Mouse (Mus musculus): ENCODE results near the gene Gm17490. TPM values are rescaled to one million over a fixed set of nuclear protein-coding genes. Genes with fewer than 3 reads are reported as not detected.
A peak's percentile ranks its signal among the peaks of the same experiment; 100 is the strongest.
"Not testable (repeated sequence)": the region's sequence is repeated elsewhere in the genome, so short reads cannot be mapped to it uniquely, and the experiment has no call there.

Gm17490 gene
- polyA plus RNA-seq, 1 experiment from 2014 or later, result not detected

GRCm38 (mm10) chr2:11616846-11617245, 9.2 kb downstream of the Gm17490 start:
- Histone ChIP-seq H3K9ac (ENCODE audit: low read length) (no peak overlapping the region), H3K36me3 (ENCODE audit: control insufficient read depth, insufficient read depth, low read length) (no peaks in the 10 kb centered on the region), H3K4me3 (ENCODE audit: low read depth, low read length) (no peak overlapping the region), H3K9me3 (ENCODE audit: control insufficient read depth, low read length) (no peaks in the 10 kb centered on the region), H3K4me1 (ENCODE audit: control insufficient read depth, insufficient read depth, low read length) (no peaks in the 10 kb centered on the region), H3K27ac (replicated peaks; ENCODE audit: low read depth, low read length) (no peak overlapping the region), H3K27me3 (ENCODE audit: control insufficient read depth, insufficient read depth, low read length) (no peaks in the 10 kb centered on the region), H3K4me2 (ENCODE audit: low read depth, severe bottlenecking) (no peak overlapping the region)
- WGBS, result 92% methylated on average over 9 of the region's 9 CpGs
- DNase-seq (ENCODE audit: low spot score) (no peak), ATAC-seq (ENCODE audit: insufficient number of reproducible peaks, low FRiP score, low TSS enrichment, low read depth) (no peak)

DNA sequence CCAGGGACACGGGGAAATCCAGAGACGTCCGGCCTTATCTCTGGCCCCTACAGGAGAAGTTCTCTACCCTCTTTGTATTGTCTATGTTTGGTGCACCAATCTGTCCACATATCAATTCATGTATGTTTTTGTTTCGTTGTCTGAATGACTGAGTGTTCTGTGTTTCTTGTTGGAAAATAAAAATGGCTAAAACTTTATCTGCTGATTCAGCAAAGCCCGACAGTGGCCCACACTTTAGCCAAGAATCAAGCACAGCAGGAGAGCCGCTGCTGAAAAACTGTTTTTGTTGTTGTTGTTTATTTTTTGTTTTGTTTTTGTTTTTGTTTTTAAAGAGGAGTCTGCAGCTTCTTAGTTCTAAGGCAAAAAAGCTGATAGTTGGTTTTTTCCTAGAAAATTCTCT, 13.1 kb downstream of the Gm17490 start:
- WGBS, result 88% methylated on average over 6 of the region's 6 CpGs
- not testable (repeated sequence) for H3K27ac ChIP-seq (replicated peaks; ENCODE audit: low read depth, low read length); H3K4me2 ChIP-seq (ENCODE audit: low read depth, severe bottlenecking); H3K9ac ChIP-seq (ENCODE audit: low read length); DNase-seq (ENCODE audit: low spot score); H3K36me3 ChIP-seq (ENCODE audit: control insufficient read depth, insufficient read depth, low read length); H3K9me3 ChIP-seq (ENCODE audit: control insufficient read depth, low read length); ATAC-seq (ENCODE audit: insufficient number of reproducible peaks, low FRiP score, low TSS enrichment, low read depth); H3K27me3 ChIP-seq (ENCODE audit: control insufficient read depth, insufficient read depth, low read length); H3K4me3 ChIP-seq (ENCODE audit: low read depth, low read length); H3K4me1 ChIP-seq (ENCODE audit: control insufficient read depth, insufficient read depth, low read length)

- not testable (repeated sequence) for H3K4me3 ChIP-seq (ENCODE audit: low read depth, low read length); ATAC-seq (ENCODE audit: insufficient number of reproducible peaks, low FRiP score, low TSS enrichment, low read depth); H3K9me3 ChIP-seq (ENCODE audit: control insufficient read depth, low read length); DNase-seq (ENCODE audit: low spot score); H3K4me2 ChIP-seq (ENCODE audit: low read depth, severe bottlenecking); H3K27ac ChIP-seq (replicated peaks; ENCODE audit: low read depth, low read length); H3K27me3 ChIP-seq (ENCODE audit: control insufficient read depth, insufficient read depth, low read length); H3K4me1 ChIP-seq (ENCODE audit: control insufficient read depth, insufficient read depth, low read length); H3K9ac ChIP-seq (ENCODE audit: low read length); H3K36me3 ChIP-seq (ENCODE audit: control insufficient read depth, insufficient read depth, low read length)
- whole genome bisulfite sequencing, result 78% methylated on average over 4 of the region's 4 CpGs
These were observed 19.3 kb downstream of the Gm17490 start for GRCm38 (mm10) chr2:11606718-11607117.

GRCm38 (mm10) chr2:11604911-11605310, 21.2 kb downstream of the Gm17490 start:
- 0 out of 2 replicates have a peak, but pooled peaks cover 3% of the 10 kb centered on the region for H3K4me1 ChIP-seq (ENCODE audit: control insufficient read depth, insufficient read depth, low read length)
- ATAC-seq (ENCODE audit: insufficient number of reproducible peaks, low FRiP score, low TSS enrichment, low read depth), result no peak
- DNase-seq (ENCODE audit: low spot score), result no peak
- no peak overlapping the region for H3K4me3 ChIP-seq (ENCODE audit: low read depth, low read length)
- H3K9me3 ChIP-seq (ENCODE audit: control insufficient read depth, low read length), result no peaks in the 10 kb centered on the region
- no peaks in the 10 kb centered on the region for H3K27me3 ChIP-seq (ENCODE audit: control insufficient read depth, insufficient read depth, low read length)
- no peak overlapping the region for H3K27ac ChIP-seq (replicated peaks; ENCODE audit: low read depth, low read length)
- H3K36me3 ChIP-seq (ENCODE audit: control insufficient read depth, insufficient read depth, low read length), result peaks cover 2% of the 10 kb centered on the region; the same call in 1 of the 2 replicates
- H3K4me2 ChIP-seq (ENCODE audit: low read depth, severe bottlenecking), result no peak overlapping the region
- H3K9ac ChIP-seq (ENCODE audit: low read length), result no peak overlapping the region

DNA sequence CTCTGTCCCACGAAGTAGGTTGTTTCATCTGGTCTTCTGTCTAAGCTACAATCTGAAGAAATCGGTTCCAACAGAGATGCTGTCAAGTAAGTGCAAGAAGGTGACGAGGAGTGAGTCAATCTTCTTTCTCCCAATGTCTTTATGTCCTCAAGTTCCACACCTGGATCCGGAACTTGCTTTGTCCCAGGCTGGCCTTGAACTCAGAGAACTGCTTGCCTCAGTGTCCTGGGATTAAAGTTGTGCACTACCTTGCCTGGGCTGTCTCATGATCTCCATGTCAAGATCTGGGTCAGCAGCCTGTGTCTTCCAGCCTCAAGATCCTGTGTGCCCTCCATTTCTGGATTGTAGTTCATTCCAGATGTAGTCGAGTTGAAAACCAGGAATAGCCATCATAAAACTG, 22.0 kb downstream of the Gm17490 start, which contains the start of gene Rbm17:
Gene Rbm17, minus strand, starts transcription at position 101 of the 400 bp plus-strand sequence.
- no peaks in the 10 kb centered on the region for H3K27me3 ChIP-seq (ENCODE audit: control insufficient read depth, insufficient read depth, low read length)
- 87% methylated on average over 5 of the region's 5 CpGs for WGBS
- H3K9ac ChIP-seq (ENCODE audit: low read length), result peak within 1 kb of the TSS; percentile 97
- H3K4me2 ChIP-seq (ENCODE audit: low read depth, severe bottlenecking), result no peak within 1 kb of the TSS; the same call in 1 of the 2 replicates
- peak within 1 kb of the TSS; percentile 96 for H3K4me3 ChIP-seq (ENCODE audit: low read depth, low read length)
- DNase-seq (ENCODE audit: low spot score), result no peak
- ATAC-seq (ENCODE audit: insufficient number of reproducible peaks, low FRiP score, low TSS enrichment, low read depth), result no peak
- 0 out of 2 replicates have a peak, but pooled peaks cover 3% of the 10 kb centered on the region for H3K4me1 ChIP-seq (ENCODE audit: control insufficient read depth, insufficient read depth, low read length)
- peaks cover 2% of the 10 kb centered on the region; the same call in 1 of the 2 replicates for H3K36me3 ChIP-seq (ENCODE audit: control insufficient read depth, insufficient read depth, low read length)
- H3K9me3 ChIP-seq (ENCODE audit: control insufficient read depth, low read length), result no peaks in the 10 kb centered on the region
- 0 out of 2 replicates have a peak within 1 kb of the TSS, but pooled peaks have one; percentile 9 for H3K27ac ChIP-seq (replicated peaks; ENCODE audit: low read depth, low read length)

- Histone ChIP-seq H3K9ac (ENCODE audit: low read length) (peak overlapping the region; percentile 97), H3K4me1 (ENCODE audit: control insufficient read depth, insufficient read depth, low read length) (0 out of 2 replicates have a peak, but pooled peaks cover 3% of the 10 kb centered on the region), H3K36me3 (ENCODE audit: control insufficient read depth, insufficient read depth, low read length) (peaks cover 2% of the 10 kb centered on the region; the same call in 1 of the 2 replicates), H3K27me3 (ENCODE audit: control insufficient read depth, insufficient read depth, low read length) (no peaks in the 10 kb centered on the region), H3K27ac (replicated peaks; ENCODE audit: low read depth, low read length) (0 out of 2 replicates have a peak overlapping the region, but pooled peaks have one; percentile 9), H3K4me3 (ENCODE audit: low read depth, low read length) (peak overlapping the region; percentile 96), H3K9me3 (ENCODE audit: control insufficient read depth, low read length) (no peaks in the 10 kb centered on the region), H3K4me2 (ENCODE audit: low read depth, severe bottlenecking) (peak overlapping the region; percentile 70)
- ATAC-seq (ENCODE audit: insufficient number of reproducible peaks, low FRiP score, low TSS enrichment, low read depth), result peak; percentile 98
- peak; percentile 97 for DNase-seq (ENCODE audit: low spot score)
- WGBS, result under 1% methylated on average over 78 of the region's 78 CpGs
These were observed 23.3 kb downstream of the Gm17490 start for GRCm38 (mm10) chr2:11602506-11603489.

GRCm38 (mm10) chr2:11601795-11602194, 24.3 kb downstream of the Gm17490 start:
- 0 out of 2 replicates have a peak, but pooled peaks cover 3% of the 10 kb centered on the region for H3K4me1 ChIP-seq (ENCODE audit: control insufficient read depth, insufficient read depth, low read length)
- peak overlapping the region; percentile 70 for H3K4me2 ChIP-seq (ENCODE audit: low read depth, severe bottlenecking)
- peak overlapping the region; percentile 96 for H3K4me3 ChIP-seq (ENCODE audit: low read depth, low read length)
- H3K9ac ChIP-seq (ENCODE audit: low read length), result peak overlapping the region; percentile 97; the same call in 1 of the 2 replicates
- no peaks in the 10 kb centered on the region for H3K9me3 ChIP-seq (ENCODE audit: control insufficient read depth, low read length)
- no peaks in the 10 kb centered on the region for H3K27me3 ChIP-seq (ENCODE audit: control insufficient read depth, insufficient read depth, low read length)
- no peak for ATAC-seq (ENCODE audit: insufficient number of reproducible peaks, low FRiP score, low TSS enrichment, low read depth)
- WGBS, result 79% methylated on average over 6 of the region's 6 CpGs
- DNase-seq (ENCODE audit: low spot score), result no peak
- no peak overlapping the region for H3K27ac ChIP-seq (replicated peaks; ENCODE audit: low read depth, low read length)
- peaks cover 6% of the 10 kb centered on the region; the same call in 1 of the 2 replicates for H3K36me3 ChIP-seq (ENCODE audit: control insufficient read depth, insufficient read depth, low read length)

DNA sequence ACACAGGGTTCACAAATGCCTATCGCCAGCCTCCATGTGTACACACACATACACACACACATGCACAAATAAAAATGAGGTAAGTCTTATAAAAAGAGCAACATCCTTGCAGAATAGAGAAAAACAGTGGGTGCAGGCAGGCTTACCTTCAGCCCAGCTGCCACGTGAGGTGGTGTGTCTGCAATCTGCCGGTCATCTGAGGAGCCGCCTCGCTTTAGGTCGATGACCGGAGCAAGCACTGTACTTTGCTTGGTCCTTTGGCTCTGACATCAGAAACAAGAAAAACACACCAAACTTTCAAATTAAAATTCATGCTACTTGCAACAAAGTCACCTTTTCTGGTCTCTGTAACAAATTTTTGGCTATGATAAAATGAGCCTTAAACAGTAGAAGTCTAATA, 28.2 kb downstream of the Gm17490 start:
- H3K27me3 ChIP-seq (ENCODE audit: control insufficient read depth, insufficient read depth, low read length), result no peaks in the 10 kb centered on the region
- H3K4me2 ChIP-seq (ENCODE audit: low read depth, severe bottlenecking), result no peak overlapping the region
- WGBS, result 95% methylated on average over 7 of the region's 7 CpGs
- H3K9me3 ChIP-seq (ENCODE audit: control insufficient read depth, low read length), result no peaks in the 10 kb centered on the region
- ATAC-seq (ENCODE audit: insufficient number of reproducible peaks, low FRiP score, low TSS enrichment, low read depth) (no peak), DNase-seq (ENCODE audit: low spot score) (no peak)
- no peak overlapping the region for H3K27ac ChIP-seq (replicated peaks; ENCODE audit: low read depth, low read length)
- no peak overlapping the region for H3K4me3 ChIP-seq (ENCODE audit: low read depth, low read length)
- H3K36me3 ChIP-seq (ENCODE audit: control insufficient read depth, insufficient read depth, low read length), result peaks cover 17% of the 10 kb centered on the region; the same call in 1 of the 2 replicates
- 0 out of 2 replicates have a peak, but pooled peaks cover 3% of the 10 kb centered on the region for H3K4me1 ChIP-seq (ENCODE audit: control insufficient read depth, insufficient read depth, low read length)
- no peak overlapping the region for H3K9ac ChIP-seq (ENCODE audit: low read length)

All from limb, embryonic 11.5 days (tissue).